8 mouse cellular contexts compared by ENCODE assay signal in genomic region chr2:173089437-173089836, GRCm38 (mm10). TPM values are rescaled to one million over a fixed set of nuclear protein-coding genes. Genes with fewer than 3 reads are reported as not detected.
DNase-seq lines count a peak whose midpoint lies in the region; ATAC-seq and TF ChIP-seq lines count a peak whose summit lies in the region.

No protein-coding gene starts in this region.

- no peak overlapping the region for H3K4me3 ChIP-seq in midbrain, embryonic 10.5 days
- no peak overlapping the region for H3K4me3 ChIP-seq in midbrain, embryonic 16.5 days (ENCODE audit: low read depth, low read length)
- no peak overlapping the region for H3K4me3 ChIP-seq in cortical plate, adult 2 months (ENCODE audit: insufficient read depth, low read length)
- H3K4me3 ChIP-seq in midbrain, embryonic 11.5 days (ENCODE audit: low read depth, low read length), result no peak overlapping the region
- no peak overlapping the region for H3K4me3 ChIP-seq in small intestine, adult 2 months (ENCODE audit: low read depth, low read length)

- no peak overlapping the region for H3K27ac ChIP-seq in midbrain, embryonic 10.5 days (replicated peaks)
- no peak overlapping the region for H3K27ac ChIP-seq in midbrain, embryonic 16.5 days (ENCODE audit: low read length)
- no peak overlapping the region for H3K27ac ChIP-seq in cortical plate, adult 2 months (ENCODE audit: insufficient read depth, low read length)
- H3K27ac ChIP-seq in midbrain, embryonic 11.5 days (ENCODE audit: low read depth, low read length), result no peak overlapping the region
- H3K27ac ChIP-seq in small intestine, adult 2 months (ENCODE audit: insufficient read depth, low read depth, low read length), result no peak overlapping the region

- no peak overlapping the region for H3K9ac ChIP-seq in midbrain, embryonic 16.5 days (ENCODE audit: low read depth, low read length)
- no peak overlapping the region for H3K9ac ChIP-seq in midbrain, embryonic 11.5 days (ENCODE audit: low read length)

- peak; percentile 99 for TF ChIP-seq CTCF in cortical plate, adult 2 months (IDR thresholded peaks at IDR 0.05; ENCODE audit: extremely low read depth, insufficient read depth, low read length)
- TF ChIP-seq CTCF in small intestine, adult 2 months (IDR thresholded peaks at IDR 0.05; ENCODE audit: extremely low read depth, insufficient read length, insufficient replicate concordance, low read depth, low read length), result peak; percentile 94; the same call in 1 of the 2 replicates

- WGBS in midbrain, embryonic 10.5 days, result 21% methylated on average over 6 of the region's 6 CpGs
- WGBS in midbrain, embryonic 16.5 days, result 19% methylated on average over 6 of the region's 6 CpGs
- 17% methylated on average over 6 of the region's 6 CpGs for WGBS in midbrain, embryonic 11.5 days
- WGBS in small intestine, adult 2 months, result 7% methylated on average over 6 of the region's 6 CpGs

- DNase-seq in midbrain, embryonic 10.5 days (ENCODE audit: low spot score), result peak; percentile 85
- DNase-seq in gastrocnemius, postnatal 10 days, result peak; percentile 82
- DNase-seq in left cerebral cortex, postnatal 14 days (ENCODE audit: low spot score in 2 of 2), result peak; percentile 89 to 93
- DNase-seq in midbrain, embryonic 11.5 days (ENCODE audit: low spot score, missing footprints), result peak; percentile 99

- no peaks in the 10 kb centered on the region for H3K36me3 ChIP-seq in midbrain, embryonic 10.5 days
- H3K36me3 ChIP-seq in midbrain, embryonic 16.5 days (ENCODE audit: control insufficient read depth, insufficient read depth, low read length), result no peaks in the 10 kb centered on the region
- H3K36me3 ChIP-seq in midbrain, embryonic 11.5 days (ENCODE audit: control insufficient read depth, insufficient read depth, low read length), result no peaks in the 10 kb centered on the region
- H3K36me3 ChIP-seq in small intestine, adult 2 months (ENCODE audit: control insufficient read depth, insufficient read depth, low read length), result no peaks in the 10 kb centered on the region

- no peaks in the 10 kb centered on the region for H3K27me3 ChIP-seq in midbrain, embryonic 10.5 days (ENCODE audit: low read depth, poor library complexity, severe bottlenecking)
- no peaks in the 10 kb centered on the region for H3K27me3 ChIP-seq in midbrain, embryonic 16.5 days (ENCODE audit: control insufficient read depth, insufficient read depth, low read depth, low read length)
- H3K27me3 ChIP-seq in midbrain, embryonic 11.5 days (ENCODE audit: control insufficient read depth, insufficient read depth, low read length), result no peaks in the 10 kb centered on the region
- H3K27me3 ChIP-seq in small intestine, adult 2 months (ENCODE audit: control insufficient read depth, insufficient read depth, low read length), result no peaks in the 10 kb centered on the region

- no peak; the same call in 1 of the 2 replicates for ATAC-seq in midbrain, embryonic 16.5 days
- peak; percentile 44 for ATAC-seq in inflammation-experienced regulatory T-cells, adult 6 months
- ATAC-seq in midbrain, embryonic 11.5 days (ENCODE audit: low FRiP score), result peak; percentile 69

- intact Hi-C loops in left cerebral cortex, postnatal 14 days (cut with DNase I), result loop anchor here (2.0 kb wide), 1 partner anchor 91 kb away; no protein-coding TSS in a partner anchor

- no peak for TF ChIP-seq POLR2A in cortical plate, adult 2 months (IDR thresholded peaks at IDR 0.05; ENCODE audit: extremely low read depth, insufficient read depth, low read length)
- TF ChIP-seq POLR2A in small intestine, adult 2 months (IDR thresholded peaks at IDR 0.05; ENCODE audit: low read depth, low read length), result no peak

- H3K4me2 ChIP-seq in midbrain, embryonic 16.5 days (ENCODE audit: low read length), result no peak overlapping the region
- H3K4me2 ChIP-seq in midbrain, embryonic 11.5 days, result no peak overlapping the region

- no peaks in the 10 kb centered on the region for H3K9me3 ChIP-seq in midbrain, embryonic 10.5 days (replicated peaks)
- H3K9me3 ChIP-seq in midbrain, embryonic 16.5 days (replicated peaks; ENCODE audit: control insufficient read depth, low read length, poor library complexity, severe bottlenecking), result no peaks in the 10 kb centered on the region
- H3K9me3 ChIP-seq in midbrain, embryonic 11.5 days (ENCODE audit: control insufficient read depth, low read length), result no peaks in the 10 kb centered on the region

- H3K4me1 ChIP-seq in midbrain, embryonic 10.5 days, result no peaks in the 10 kb centered on the region
- H3K4me1 ChIP-seq in midbrain, embryonic 16.5 days (ENCODE audit: control insufficient read depth, insufficient read depth, low read length), result no peaks in the 10 kb centered on the region
- H3K4me1 ChIP-seq in cortical plate, adult 2 months (ENCODE audit: control insufficient read depth, insufficient read depth, low read length), result no peaks in the 10 kb centered on the region
- no peaks in the 10 kb centered on the region for H3K4me1 ChIP-seq in midbrain, embryonic 11.5 days (ENCODE audit: control insufficient read depth, insufficient read depth, low read length)
- no peaks in the 10 kb centered on the region for H3K4me1 ChIP-seq in small intestine, adult 2 months (ENCODE audit: control insufficient read depth, insufficient read depth, insufficient read length, low read length)

RNA-seq across cellular contexts. Expression of gene Ctcfl, which starts 29.9 kb away (rescaled TPM):
- 0.07 and 0.11 TPM in 2 replicates for polyA plus RNA-seq in midbrain, embryonic 10.5 days (2016; fragmentation: Nextera tagmentation; extraction: Ambion mirVana)
- polyA plus RNA-seq in midbrain, embryonic 16.5 days (2015; fragmentation: Nextera tagmentation; extraction: Ambion mirVana), result 0.06 and 0.11 TPM in 2 replicates
- polyA plus RNA-seq in cortical plate, adult 2 months (2012; rRNA removed), result not detected in 2 replicates
- total RNA-seq in gastrocnemius, postnatal 10 days (2021), result not detected
- not detected for polyA plus RNA-seq in inflammation-experienced regulatory T-cells, adult 6 months (2017; shearing (Covaris generic))
- not detected for total RNA-seq in left cerebral cortex, postnatal 14 days (2021)
- polyA plus RNA-seq in midbrain, embryonic 11.5 days (2014; fragmentation: Nextera tagmentation; extraction: Ambion mirVana), result 0.08 TPM in 1 of 2 replicates, not detected in the other
- polyA plus RNA-seq in small intestine, adult 2 months (2012; rRNA removed), result 0.05 TPM in 1 of 2 replicates, not detected in the other
